Mouse (Mus musculus) spleen, adult 2 months (tissue): Measurements from ENCODE around the gene Hist1h3d. TPM values are rescaled to one million over a fixed set of nuclear protein-coding genes. Genes with fewer than 3 reads are reported as not detected.
"Not testable (repeated sequence)": the region's sequence is repeated elsewhere in the genome, so short reads cannot be mapped to it uniquely, and the experiment has no call there.

ENCODE experiments used
- DNase-seq, 2 experiments: peaks; one replicate each; pipeline versions ENCODE4 v3.0.0 to v3.0.0-alpha.2; 2012 to 2021; ENCODE audit warnings: low spot score in 2 of 2, low read depth in 1 of 2
- H3K27ac ChIP-seq: fragments of 200-500 bp; 2 replicates; pipeline ENCODE4 v1.5.1; 2012; ENCODE audit warnings: low read length, inconsistent platforms; ENCODE audit not compliant: insufficient read depth
- H3K27me3 ChIP-seq: fragments of 200-500 bp; 2 replicates; pipeline ENCODE4 v1.6.1; 2012; ENCODE audit warnings: mild to moderate bottlenecking, moderate library complexity, low read length, inconsistent platforms; ENCODE audit not compliant: control insufficient read depth, insufficient read depth
- H3K36me3 ChIP-seq: fragments of 200-500 bp; 2 replicates; pipeline ENCODE4 v1.6.1; 2012; ENCODE audit warnings: mild to moderate bottlenecking, low read length, inconsistent platforms; ENCODE audit not compliant: control insufficient read depth, insufficient read depth
- H3K4me1 ChIP-seq: fragments of 200-500 bp; 2 replicates; pipeline ENCODE4 v1.6.1; 2011; ENCODE audit warnings: inconsistent platforms; ENCODE audit not compliant: control insufficient read depth, insufficient read depth, insufficient read length
- H3K4me3 ChIP-seq: fragments of 200-500 bp; 2 replicates; pipeline ENCODE4 v1.5.1; 2011; ENCODE audit warnings: mild to moderate bottlenecking, inconsistent platforms; ENCODE audit not compliant: insufficient read depth, insufficient read length; ENCODE audit errors: extremely low read depth
- CTCF ChIP-seq: fragments of 200-500 bp; IDR thresholded peaks from 2 replicates; pipeline ENCODE4 v1.5.1; 2011; ENCODE audit warnings: mild to moderate bottlenecking, inconsistent platforms; ENCODE audit not compliant: insufficient read depth, insufficient read length, insufficient replicate concordance; ENCODE audit errors: extremely low read depth
- POLR2A ChIP-seq: fragments of 200-500 bp; IDR thresholded peaks from 2 replicates; pipeline ENCODE4 v1.6.1; 2011; ENCODE audit warnings: low read depth, low read length, inconsistent platforms
- WGBS: fragments of 180-500 bp; shearing (Covaris S2); methylation state at CpG from one replicate; pipeline ENCODE4 v1.1.7; 2018; 5-methylcytosine and 5-hydroxymethylcytosine counted together
- polyA plus RNA-seq: library from polyadenylated mRNA; depleted of rRNA; stranded (reverse); fragments of >200 nt; gene quantifications from 2 replicates; pipeline ENCODE4 v1.2.3, GENCODE M21; 2012

The Hist1h3d gene
- polyA plus RNA-seq, 1 experiment = 20.9 TPM

- Histone ChIP-seq H3K27me3 (no peaks in the 10 kb centered on the region), H3K4me3 (peak overlapping the region; percentile 66), H3K36me3 (no peaks in the 10 kb centered on the region), H3K4me1 (peaks cover 3% of the 10 kb centered on the region; the same call in 1 of the 2 replicates), H3K27ac (peak overlapping the region; percentile 97)
- TF ChIP-seq POLR2A (peak; percentile 73), CTCF (no peak)
- under 1% methylated on average over 21 of the region's 21 CpGs for WGBS
- DNase-seq = peak in 1 of 2 experiments; percentile 74
These were observed 9.5 kb downstream of the Hist1h3d start for GRCm38 (mm10) chr13:23585029-23585441.

GRCm38 (mm10) chr13:23585442-23586098, 10.0 kb downstream of the Hist1h3d start:
- not testable (repeated sequence) for H3K36me3 ChIP-seq, H3K27me3 ChIP-seq, H3K4me1 ChIP-seq
- Histone ChIP-seq H3K27ac (peak overlapping the region; percentile 97), H3K4me3 (peak overlapping the region; percentile 71)
- DNase-seq = peak; percentile 43 to 89
- peak; percentile 81 for TF ChIP-seq POLR2A
- WGBS = under 1% methylated on average over 33 of the region's 36 CpGs

GRCm38 (mm10) chr13:23586099-23586939, 10.8 kb downstream of the Hist1h3d start:
- TF ChIP-seq CTCF (no peak), POLR2A (no peak)
- Histone ChIP-seq H3K36me3 (no peaks in the 10 kb centered on the region), H3K27me3 (no peaks in the 10 kb centered on the region), H3K4me3 (peak overlapping the region; percentile 47), H3K4me1 (peaks cover 3% of the 10 kb centered on the region; the same call in 1 of the 2 replicates), H3K27ac (peak overlapping the region; percentile 55)
- no peak for DNase-seq
- WGBS = 4% methylated on average over 22 of the region's 22 CpGs

- Histone ChIP-seq H3K36me3 (no peaks in the 10 kb centered on the region), H3K4me3 (peak overlapping the region; percentile 47; the same call in 1 of the 2 replicates), H3K27ac (no peak overlapping the region), H3K27me3 (no peaks in the 10 kb centered on the region), H3K4me1 (peaks cover 3% of the 10 kb centered on the region; the same call in 1 of the 2 replicates)
- DNase-seq = no peak
- TF ChIP-seq CTCF = no peak
- no peak for TF ChIP-seq POLR2A
- whole genome bisulfite sequencing = 2% methylated on average over 1 of the region's 1 CpGs
These were observed 11.3 kb downstream of the Hist1h3d start for GRCm38 (mm10) chr13:23586940-23587225.

DNA sequence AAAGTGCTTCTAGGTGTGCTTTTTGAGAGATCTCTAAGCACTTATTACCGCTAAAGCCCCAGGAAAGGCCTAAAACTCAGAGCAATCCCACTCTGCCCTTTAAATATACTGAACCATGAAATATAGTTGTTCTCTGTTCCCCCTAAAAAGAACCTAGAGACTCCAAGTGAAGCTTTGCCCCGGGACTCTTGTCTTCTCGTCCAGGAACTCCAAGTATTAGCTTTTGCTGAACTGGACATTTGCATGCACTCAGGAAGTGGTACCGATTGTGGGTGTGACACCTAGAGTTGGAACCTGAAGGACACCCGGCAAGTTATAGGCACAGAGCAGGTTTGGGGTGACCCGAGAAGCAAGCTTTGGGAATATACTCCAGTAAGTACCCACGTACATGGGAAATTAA, 15.6 kb downstream of the Hist1h3d start:
- Histone ChIP-seq H3K4me3 (no peak overlapping the region), H3K36me3 (no peaks in the 10 kb centered on the region), H3K27me3 (no peaks in the 10 kb centered on the region), H3K27ac (no peak overlapping the region), H3K4me1 (0 out of 2 replicates have a peak, but pooled peaks cover 2% of the 10 kb centered on the region)
- WGBS = 83% methylated on average over 7 of the region's 7 CpGs
- no peak for DNase-seq
- TF ChIP-seq POLR2A = no peak
- TF ChIP-seq CTCF = no peak

GRCm38 (mm10) chr13:23591886-23592285, 16.3 kb downstream of the Hist1h3d start:
- not testable (repeated sequence) for H3K27ac ChIP-seq, H3K4me3 ChIP-seq, DNase-seq, H3K27me3 ChIP-seq, H3K4me1 ChIP-seq, H3K36me3 ChIP-seq
- WGBS = 90% methylated on average over 7 of the region's 7 CpGs

GRCm38 (mm10) chr13:23592614-23593013, 17.1 kb downstream of the Hist1h3d start:
- Histone ChIP-seq H3K4me1 (0 out of 2 replicates have a peak, but pooled peaks cover 2% of the 10 kb centered on the region), H3K27me3 (no peaks in the 10 kb centered on the region), H3K27ac (no peak overlapping the region; the same call in 1 of the 2 replicates), H3K4me3 (no peak overlapping the region), H3K36me3 (no peaks in the 10 kb centered on the region)
- no peak for DNase-seq
- WGBS = 66% methylated on average over 7 of the region's 7 CpGs
- TF ChIP-seq POLR2A (no peak), CTCF (no peak)
